Mouse (Mus musculus): Measurements from ENCODE around the gene Fam160b1.

DNA sequence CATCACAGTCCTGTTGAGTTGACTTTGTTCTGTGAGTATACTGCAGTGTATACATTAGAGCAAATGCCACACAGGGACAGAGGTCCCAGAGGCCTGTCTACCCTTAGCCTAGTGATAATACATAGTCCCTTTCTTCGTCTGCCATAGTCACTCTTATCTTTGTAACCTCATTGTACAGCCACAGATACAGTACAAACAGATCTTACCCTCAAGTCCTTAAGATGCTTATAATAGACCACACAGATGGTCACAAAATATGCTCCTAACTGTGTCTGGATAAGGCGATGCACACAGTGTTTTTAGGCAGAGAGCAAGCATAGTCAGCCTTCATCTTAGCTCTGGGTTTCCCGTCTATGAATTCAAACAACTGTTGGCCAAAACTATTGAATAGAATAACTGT, 43.9 kb upstream of the Fam160b1 start:
- TF ChIP-seq CTCF (IDR thresholded peaks at IDR 0.05; ENCODE audit: low read depth, low read length) = no peak
- TF ChIP-seq TAL1 (conservative IDR thresholded peaks at IDR 0.05; ENCODE audit: low read depth, low read length) = no peak
- TF ChIP-seq POLR2AphosphoS5 (IDR thresholded peaks at IDR 0.05; ENCODE audit: insufficient replicate concordance, low read depth, low read length) = no peak

Data from G1E (cell line).